Mouse (Mus musculus): ENCODE measurements around the gene Tescl.

Tescl gene

GRCm38 (mm10) chr7:24363228-24363627 lies 29.5 kb upstream of the Tescl start:
- peak; percentile 50 for DNase-seq (ENCODE audit: low read depth, low spot score)

- no peak for DNase-seq (ENCODE audit: low read depth, low spot score)
Observed at GRCm38 (mm10) chr7:24361001-24361400, 27.3 kb upstream of the Tescl start.

DNA sequence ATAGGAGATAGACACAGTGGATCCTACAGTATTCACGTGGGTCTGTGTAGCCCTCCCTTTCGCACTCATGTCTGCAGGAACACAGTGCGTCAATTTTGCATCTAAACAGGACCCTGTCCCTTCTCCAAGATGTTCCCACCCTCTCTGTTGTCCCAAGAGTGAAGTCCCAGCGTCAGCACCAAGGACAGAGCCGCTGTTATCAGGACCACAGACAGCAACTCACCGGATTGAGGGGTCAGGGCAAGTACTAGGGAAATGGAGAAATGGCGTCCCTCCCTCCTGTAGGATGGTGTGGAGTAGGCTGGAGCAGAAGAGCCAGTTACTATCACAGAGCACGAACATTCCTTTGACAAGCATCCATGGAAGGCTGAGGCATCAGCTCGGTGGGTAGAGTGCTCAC lies 25.5 kb upstream of the Tescl start:
- no peak for DNase-seq (ENCODE audit: low read depth, low spot score)

GRCm38 (mm10) chr7:24357899-24358298 lies 24.2 kb upstream of the Tescl start:
- no peak for DNase-seq (ENCODE audit: low read depth, low spot score)

DNA sequence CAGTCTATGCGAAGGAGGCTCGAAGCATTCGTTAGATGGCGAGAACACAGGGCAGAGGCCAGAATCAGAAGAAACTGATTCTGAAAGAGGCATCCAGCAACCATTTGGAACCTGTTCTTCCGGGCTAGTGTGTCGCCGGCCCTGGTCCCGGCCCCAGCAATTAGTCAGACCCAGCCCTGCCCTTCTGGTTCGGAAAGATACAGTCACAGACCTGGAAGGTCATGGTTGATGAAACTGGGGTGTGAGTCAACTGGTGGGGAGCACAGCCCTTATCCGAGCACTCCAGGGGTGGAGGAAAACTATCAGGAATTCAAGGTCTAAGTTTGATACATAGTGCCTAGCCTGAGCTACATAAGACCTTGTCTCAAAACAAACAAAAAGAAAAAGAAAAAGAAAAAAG lies 22.3 kb upstream of the Tescl start:
- DNase-seq (ENCODE audit: low read depth, low spot score) = no peak

- no peak for DNase-seq (ENCODE audit: low read depth, low spot score)
Observed at GRCm38 (mm10) chr7:24355646-24356045, 21.9 kb upstream of the Tescl start.

DNA sequence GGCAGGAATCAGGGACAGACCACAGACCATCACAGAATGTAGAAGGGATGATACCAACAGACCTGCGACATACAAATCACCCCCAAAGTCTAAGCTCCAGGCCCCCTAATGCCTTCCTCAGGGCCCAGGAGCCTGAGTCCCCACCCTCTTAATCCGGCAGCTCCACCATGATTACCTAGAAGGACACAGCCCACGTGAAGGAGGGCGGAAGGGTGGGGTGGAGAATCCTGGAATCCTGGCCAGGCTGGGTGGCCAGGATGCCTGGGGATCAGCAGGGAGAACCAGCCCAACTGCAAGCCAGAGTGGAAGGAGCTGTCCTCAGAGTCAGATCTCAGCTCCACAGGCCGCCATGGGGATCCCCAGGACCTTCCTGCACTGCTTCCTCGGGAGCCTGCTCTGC lies 15.2 kb upstream of the Tescl start, which contains the start of gene Lypd5:
Lypd5 (plus strand) TSS at position 301 of the 400 bp plus-strand sequence.
- no peak for DNase-seq (ENCODE audit: low read depth, low spot score)

- DNase-seq (ENCODE audit: low read depth, low spot score) = no peak
Observed at GRCm38 (mm10) chr7:24346444-24346843, 12.7 kb upstream of the Tescl start.

- no peak for DNase-seq (ENCODE audit: low read depth, low spot score)
Observed at GRCm38 (mm10) chr7:24343701-24344272, 10.1 kb upstream of the Tescl start.

DNA sequence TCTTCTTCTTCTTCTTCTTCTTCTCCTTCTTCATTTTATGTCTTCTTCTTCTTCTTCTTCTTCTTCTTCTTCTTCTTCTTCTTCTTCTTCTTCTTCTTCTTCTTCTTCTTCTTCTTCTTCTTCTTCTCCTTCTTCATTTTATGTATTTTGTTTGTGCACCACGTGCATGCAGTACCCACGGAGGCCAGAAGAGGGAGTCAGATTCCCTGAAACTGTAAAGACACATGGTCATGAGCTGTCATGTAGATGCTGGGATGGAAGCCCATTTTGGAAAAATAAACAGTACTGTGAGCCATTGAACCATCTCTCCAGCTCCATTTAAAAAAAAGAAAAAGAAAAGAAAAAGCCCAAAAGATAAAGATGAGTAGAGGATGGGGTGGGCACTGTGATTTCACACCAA lies 4.5 kb upstream of the Tescl start:
- DNase-seq (ENCODE audit: low read depth, low spot score) = no peak

GRCm38 (mm10) chr7:24335699-24336309 lies 2.1 kb upstream of the Tescl start:
- peak; percentile 84 for DNase-seq (ENCODE audit: low read depth, low spot score)

GRCm38 (mm10) chr7:24327281-24327975 lies 6.3 kb downstream of the Tescl start:
- no peak for DNase-seq (ENCODE audit: low read depth, low spot score)

DNA sequence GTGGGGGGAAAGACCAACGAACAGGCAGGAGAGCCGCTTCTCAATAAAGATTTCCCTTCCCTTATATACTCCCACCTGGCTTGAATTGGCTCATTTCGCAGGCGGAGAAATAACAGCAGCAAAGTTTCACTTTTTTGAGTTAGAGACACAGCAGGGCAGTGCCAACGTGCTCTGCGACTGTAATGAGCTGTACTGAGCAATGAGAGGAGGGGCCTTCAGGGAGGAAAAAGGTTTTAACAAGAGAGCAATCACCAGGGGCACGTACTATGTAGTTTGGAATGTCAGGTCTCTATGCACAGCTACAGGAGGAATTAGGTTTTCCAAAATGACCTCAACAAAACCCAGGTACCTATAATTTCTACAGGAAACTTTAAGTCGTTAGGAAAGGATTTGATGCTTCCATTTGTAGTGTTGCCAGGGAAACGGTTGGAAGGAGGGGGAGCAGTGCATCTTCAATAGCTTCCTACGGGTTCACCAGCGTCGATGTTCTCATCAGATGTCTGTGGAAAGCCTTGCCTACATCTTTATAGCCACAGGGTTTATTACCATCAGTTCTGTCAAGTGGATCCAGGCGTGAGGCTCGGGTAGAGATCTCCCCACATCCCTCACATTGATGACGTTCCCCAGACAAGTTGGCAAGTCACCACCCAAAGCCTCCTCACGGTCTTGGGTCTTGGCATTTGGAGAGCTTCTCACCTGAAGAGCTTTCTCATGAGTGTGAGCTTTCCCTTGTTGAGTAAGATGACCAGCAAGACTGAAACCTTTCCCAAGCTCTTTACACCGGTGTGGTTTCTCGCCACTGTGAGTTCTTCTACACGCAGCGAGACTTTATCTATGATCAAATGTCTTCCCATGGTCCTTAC lies 7.2 kb downstream of the Tescl start:
- no peak for DNase-seq (ENCODE audit: low read depth, low spot score)

DNA sequence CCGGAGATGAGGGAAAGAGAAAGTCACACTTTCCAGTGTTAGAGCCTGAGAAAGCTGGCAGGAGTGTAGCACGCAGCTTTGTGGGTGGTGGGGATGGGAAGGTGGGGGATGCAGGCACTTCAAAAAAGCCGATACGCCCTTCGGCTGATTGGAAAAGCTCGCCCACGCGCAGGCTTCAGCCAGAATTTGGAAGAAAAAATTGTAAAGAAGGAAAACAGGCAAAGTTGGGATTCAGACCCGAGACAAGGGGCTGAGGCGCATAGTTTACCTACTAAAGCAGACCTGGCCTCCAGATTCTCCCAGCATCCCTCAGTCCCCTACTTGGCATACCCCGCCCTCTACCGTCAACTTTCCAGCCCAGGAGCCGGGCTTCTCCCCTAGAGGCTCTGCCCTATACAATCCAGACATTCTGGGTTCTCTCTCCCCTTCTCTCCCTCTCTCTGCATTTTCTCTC lies 8.0 kb downstream of the Tescl start:
- no peak for DNase-seq (ENCODE audit: low read depth, low spot score)

DNA sequence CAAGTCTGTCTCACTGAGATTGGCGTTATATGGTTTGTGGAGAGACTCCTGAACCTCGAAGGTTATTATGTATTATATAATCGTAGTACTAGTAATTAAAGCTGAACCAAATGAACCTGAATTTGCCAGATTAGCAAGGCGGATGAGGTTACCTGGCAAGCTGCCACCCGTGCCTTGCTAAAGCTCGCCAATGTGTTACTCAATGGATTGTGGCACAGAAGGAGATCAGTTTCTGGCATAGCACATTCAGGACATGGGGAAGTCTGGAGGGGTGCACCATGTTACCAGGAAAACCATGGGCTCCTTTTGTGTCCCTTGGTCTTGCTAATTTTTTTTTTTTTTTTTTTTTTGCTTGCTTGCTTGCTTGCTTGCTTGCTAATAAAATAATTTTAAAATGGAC lies 8.5 kb downstream of the Tescl start:
- no peak for DNase-seq (ENCODE audit: low read depth, low spot score)

GRCm38 (mm10) chr7:24322593-24322992 lies 11.1 kb downstream of the Tescl start:
- DNase-seq (ENCODE audit: low read depth, low spot score) = no peak

DNA sequence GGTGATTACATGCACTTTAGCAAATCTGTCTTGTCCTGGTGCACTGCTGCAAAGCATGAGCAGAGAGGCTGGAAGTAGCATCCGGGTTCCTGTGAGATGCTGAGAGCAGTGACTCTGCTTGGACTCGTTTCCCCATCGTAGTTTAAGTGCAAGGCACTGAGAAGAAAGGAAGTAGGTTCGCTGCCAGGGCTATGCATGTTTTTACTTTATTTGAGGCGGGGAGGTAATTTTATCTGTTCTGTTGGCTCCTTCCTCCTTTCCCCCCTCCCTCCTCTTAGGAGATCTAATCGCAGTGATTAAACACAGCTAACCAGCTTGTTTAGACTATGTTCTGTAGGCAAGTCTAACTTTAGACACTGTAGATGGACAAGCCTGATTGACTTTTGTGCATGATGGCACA lies 14.8 kb downstream of the Tescl start:
- DNase-seq (ENCODE audit: low read depth, low spot score) = no peak

DNA sequence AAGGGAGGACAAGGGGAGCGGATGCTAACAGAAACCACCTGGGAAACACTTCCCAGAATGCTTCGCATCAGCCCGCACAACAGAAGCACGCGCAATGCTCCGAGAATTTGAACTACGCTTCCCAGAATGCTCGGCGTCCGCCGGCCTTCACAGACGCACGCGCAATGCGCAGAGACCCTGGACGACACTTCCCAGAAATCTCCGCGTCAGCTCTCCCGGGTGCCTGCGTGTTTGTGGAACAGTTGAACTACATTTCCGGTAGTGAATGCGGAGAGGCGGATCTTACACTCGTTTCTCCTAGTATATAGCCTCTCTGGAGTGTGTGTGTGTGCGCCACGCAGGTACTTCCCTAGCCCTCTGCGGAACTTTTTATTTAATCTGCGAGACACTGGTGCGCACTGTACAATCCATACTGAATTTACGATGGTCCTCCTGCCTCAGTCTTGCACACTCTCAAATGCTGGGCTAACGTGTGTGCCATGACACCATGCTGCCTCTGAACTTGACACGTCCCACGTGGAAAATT lies 17.1 kb downstream of the Tescl start, which contains the start of gene Zfp94:
Zfp94 (minus strand) TSS at position 100 of the 526 bp plus-strand sequence.
- DNase-seq (ENCODE audit: low read depth, low spot score) = peak; percentile 91

DNA sequence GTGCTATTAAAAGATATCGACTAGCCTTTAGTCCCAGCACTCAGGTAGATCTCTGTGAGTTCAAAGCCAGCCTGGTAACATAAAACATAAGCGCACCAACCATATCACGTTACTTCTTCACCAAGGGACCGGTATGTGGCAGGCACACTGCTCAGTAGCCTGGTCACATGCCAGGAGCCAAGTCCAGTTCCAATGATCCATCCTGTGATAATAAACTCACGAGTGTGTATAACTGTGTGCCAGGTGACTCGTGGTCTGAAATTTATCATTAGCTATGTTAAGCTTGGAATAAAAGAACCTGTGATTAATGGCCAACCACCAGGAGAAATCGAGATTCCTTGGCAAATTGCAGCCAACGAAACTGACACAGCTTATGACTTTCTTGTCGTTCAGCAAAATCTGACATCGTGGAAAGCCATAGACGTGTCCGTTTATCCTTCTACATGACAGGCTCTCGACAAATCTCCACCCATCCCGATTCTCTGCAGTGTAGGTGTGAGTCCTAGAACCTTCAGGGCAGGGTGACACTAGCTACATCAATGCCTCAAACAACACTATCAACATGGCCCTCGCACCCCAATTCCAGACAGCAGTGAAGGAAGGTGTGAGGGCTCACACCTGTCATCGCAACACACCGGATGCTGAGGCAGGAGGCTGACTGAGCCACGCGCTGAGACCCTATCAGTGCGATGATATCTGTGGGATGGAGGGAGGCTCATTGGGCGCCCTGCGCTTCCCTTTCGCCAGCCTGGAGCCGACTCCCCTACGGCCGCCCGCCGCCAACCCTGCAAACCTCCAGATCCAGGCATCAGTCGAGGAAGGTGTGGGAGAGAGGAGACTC lies 17.8 kb downstream of the Tescl start:
- DNase-seq (ENCODE audit: low read depth, low spot score) = no peak

- no peak for DNase-seq (ENCODE audit: low read depth, low spot score)
Observed at GRCm38 (mm10) chr7:24300771-24301282, 32.9 kb downstream of the Tescl start, which contains the start of gene Zfp61. TSS of gene Zfp61 (minus strand) at chr7:24301232.
